Mouse (Mus musculus) MEL (cell line): ENCODE measurements around the gene Dand5. TPM values are rescaled to one million over a fixed set of nuclear protein-coding genes. Genes with fewer than 3 reads are reported as not detected.

Experiments used
- DNase-seq: peaks from one replicate; pipeline ENCODE4 v3.0.0; 2011; ENCODE audit warnings: low read depth, low spot score
- H3K27ac ChIP-seq: 2 replicates; pipeline ENCODE4 v1.5.1; 2012; ENCODE audit warnings: low read depth, mild to moderate bottlenecking, control low read depth, low read length, moderate library complexity; ENCODE audit not compliant: control insufficient read depth
- H3K27me3 ChIP-seq, 2 experiments: fragments of 150-350 bp in 1 of 2; sonication (generic) in 1 of 2; 2 replicates each; pipeline ENCODE4 v1.6.1; 2012; ENCODE audit warnings: low read length in 2 of 2, mild to moderate bottlenecking in 2 of 2, improper control_type of control experiment in 1 of 2, moderate library complexity in 1 of 2; ENCODE audit not compliant: insufficient read depth in 2 of 2, control insufficient read depth in 1 of 2
- H3K36me3 ChIP-seq, 2 experiments: 2 replicates each; pipeline ENCODE4 v1.6.1; 2012 to 2014; ENCODE audit warnings: low read length in 2 of 2, improper control_type of control experiment in 1 of 2, inconsistent platforms in 1 of 2, mild to moderate bottlenecking in 1 of 2; ENCODE audit not compliant: insufficient read depth in 2 of 2, control insufficient read depth in 1 of 2
- H3K4me1 ChIP-seq, 2 experiments: fragments of 150-350 bp in 1 of 2; sonication (generic) in 1 of 2; 2 replicates each; pipeline ENCODE4 v1.6.1; 2012; ENCODE audit warnings: low read length in 2 of 2, improper control_type of control experiment in 1 of 2, mild to moderate bottlenecking in 1 of 2; ENCODE audit not compliant: insufficient read depth in 2 of 2, control insufficient read depth in 1 of 2
- H3K4me3 ChIP-seq, 2 experiments: fragments of 150-350 bp in 1 of 2; sonication (generic) in 1 of 2; 2 replicates each; pipeline ENCODE4 v1.5.1; 2012; ENCODE audit warnings: low read depth in 2 of 2, low read length in 2 of 2, mild to moderate bottlenecking in 2 of 2, moderate library complexity in 2 of 2, control low read depth in 1 of 2, improper control_type of control experiment in 1 of 2; ENCODE audit not compliant: control insufficient read depth in 1 of 2, insufficient read depth in 1 of 2
- H3K79me2 ChIP-seq: 2 replicates; pipeline ENCODE4 v1.6.1; 2012; ENCODE audit warnings: mild to moderate bottlenecking, low read length, moderate library complexity; ENCODE audit not compliant: control insufficient read depth, poor library complexity, insufficient read depth
- H3K9ac ChIP-seq: 2 replicates; pipeline ENCODE4 v1.6.1; 2012; ENCODE audit warnings: low read depth, mild to moderate bottlenecking, control low read depth, low read length, moderate library complexity; ENCODE audit not compliant: control insufficient read depth, poor library complexity, severe bottlenecking
- H3K9me3 ChIP-seq: fragments of 150-350 bp; sonication (generic); replicated peaks from 2 replicates; pipeline ENCODE4 v1.6.1; 2012; ENCODE audit warnings: mild to moderate bottlenecking, low read length, improper control_type of control experiment, moderate library complexity; ENCODE audit not compliant: insufficient read depth
- BHLHE40 ChIP-seq: IDR thresholded peaks from 2 replicates; pipeline ENCODE4 v1.6.1; 2012; ENCODE audit warnings: low read depth, mild to moderate bottlenecking, inconsistent platforms, low read length, improper control_type of control experiment, borderline replicate concordance
- CHD2 ChIP-seq: IDR thresholded peaks from 2 replicates; pipeline ENCODE4 v1.6.1; 2011; ENCODE audit warnings: low read length, improper control_type of control experiment
- CTCF ChIP-seq, 3 experiments: IDR thresholded peaks in 2 of 3; conservative IDR thresholded peaks in 1 of 3; 2 replicates each; pipeline ENCODE4 v1.5.1; 2011 to 2012; ENCODE audit warnings: low read length in 3 of 3, low read depth in 2 of 3, mild to moderate bottlenecking in 2 of 3, improper control_type of control experiment in 1 of 3, inconsistent platforms in 1 of 3, mixed read lengths in 1 of 3, moderate library complexity in 1 of 3; ENCODE audit not compliant: control insufficient read depth in 1 of 3, insufficient read depth in 1 of 3, poor library complexity in 1 of 3, severe bottlenecking in 1 of 3
- E2F4 ChIP-seq: IDR thresholded peaks from 2 replicates; pipeline ENCODE4 v1.6.1; 2011; ENCODE audit warnings: low read depth, low read length, improper control_type of control experiment, borderline replicate concordance
- ELF1 ChIP-seq: IDR thresholded peaks from 2 replicates; pipeline ENCODE4 v1.6.1; 2014; ENCODE audit warnings: low read depth, mild to moderate bottlenecking, inconsistent platforms, low read length, improper control_type of control experiment, moderate library complexity
- EP300 ChIP-seq, 2 experiments: IDR thresholded peaks; 2 replicates each; pipeline ENCODE4 v1.6.1; 2011; ENCODE audit warnings: improper control_type of control experiment in 2 of 2, low read length in 2 of 2, low read depth in 1 of 2, mild to moderate bottlenecking in 1 of 2
- ETS1 ChIP-seq: IDR thresholded peaks from 2 replicates; pipeline ENCODE4 v1.6.1; 2012; ENCODE audit warnings: low read depth, mild to moderate bottlenecking, inconsistent platforms, low read length, improper control_type of control experiment, moderate library complexity
- GATA1 ChIP-seq: IDR thresholded peaks from 2 replicates; pipeline ENCODE4 v1.6.1; 2011; ENCODE audit warnings: low read depth, low read length, improper control_type of control experiment
- HCFC1 ChIP-seq: IDR thresholded peaks from 2 replicates; pipeline ENCODE4 v1.6.1; 2012; ENCODE audit warnings: low read depth, mild to moderate bottlenecking, inconsistent platforms, low read length, improper control_type of control experiment, moderate library complexity
- JUND ChIP-seq: IDR thresholded peaks from 2 replicates; pipeline ENCODE4 v1.6.1; 2011; ENCODE audit warnings: low read depth, mild to moderate bottlenecking, improper control_type of control experiment, low read length
- MAFK ChIP-seq: IDR thresholded peaks from 2 replicates; pipeline ENCODE4 v1.6.1; 2011; ENCODE audit warnings: low read depth, mild to moderate bottlenecking, low read length, improper control_type of control experiment, borderline replicate concordance
- MEF2A ChIP-seq: IDR thresholded peaks from 2 replicates; pipeline ENCODE4 v1.6.1; 2014; ENCODE audit warnings: low read depth, mild to moderate bottlenecking, inconsistent platforms, low read length, improper control_type of control experiment; ENCODE audit not compliant: poor library complexity, insufficient replicate concordance, severe bottlenecking; ENCODE audit errors: extremely low read depth
- MYB ChIP-seq: IDR thresholded peaks from 2 replicates; pipeline ENCODE4 v1.6.1; 2011; ENCODE audit warnings: mild to moderate bottlenecking, low read depth, low read length, improper control_type of control experiment
- NELFE ChIP-seq: IDR thresholded peaks from 2 replicates; pipeline ENCODE4 v1.6.1; 2011; ENCODE audit warnings: low read depth, low read length, improper control_type of control experiment
- POLR2AphosphoS2 ChIP-seq: IDR thresholded peaks from 2 replicates; pipeline ENCODE4 v1.6.1; 2011; ENCODE audit warnings: low read length, improper control_type of control experiment
- POLR2AphosphoS5 ChIP-seq: IDR thresholded peaks from 2 replicates; pipeline ENCODE4 v1.6.1; 2012; ENCODE audit warnings: low read depth, borderline replicate concordance, mild to moderate bottlenecking, inconsistent platforms, low read length, moderate library complexity, mixed read lengths
- RAD21 ChIP-seq: IDR thresholded peaks from 2 replicates; pipeline ENCODE4 v1.6.1; 2011; ENCODE audit warnings: mild to moderate bottlenecking, low read depth, low read length, improper control_type of control experiment
- SIN3A ChIP-seq: IDR thresholded peaks from 2 replicates; pipeline ENCODE4 v1.6.1; 2012; ENCODE audit warnings: low read length, improper control_type of control experiment, inconsistent platforms
- SMC3 ChIP-seq: IDR thresholded peaks from 2 replicates; pipeline ENCODE4 v1.6.1; 2011; ENCODE audit warnings: low read depth, low read length, improper control_type of control experiment
- TAL1 ChIP-seq: IDR thresholded peaks from 2 replicates; pipeline ENCODE4 v1.6.1; 2012; ENCODE audit warnings: mild to moderate bottlenecking, inconsistent platforms, low read length, moderate library complexity, mixed read lengths
- TBP ChIP-seq: IDR thresholded peaks from 2 replicates; pipeline ENCODE4 v1.8.0; 2011; ENCODE audit warnings: low read depth, low read length, improper control_type of control experiment
- UBTF ChIP-seq: IDR thresholded peaks from 2 replicates; pipeline ENCODE4 v1.6.1; 2012; ENCODE audit warnings: low read depth, mild to moderate bottlenecking, inconsistent platforms, low read length, improper control_type of control experiment, moderate library complexity, borderline replicate concordance; ENCODE audit not compliant: insufficient read depth
- USF1 ChIP-seq: IDR thresholded peaks from 2 replicates; pipeline ENCODE4 v1.6.1; 2014; ENCODE audit warnings: low read depth, mild to moderate bottlenecking, inconsistent platforms, low read length, improper control_type of control experiment, moderate library complexity
- USF2 ChIP-seq, 2 experiments: IDR thresholded peaks; 2 replicates each; pipeline ENCODE4 v1.6.1; 2011 to 2012; ENCODE audit warnings: improper control_type of control experiment in 2 of 2, low read length in 2 of 2, borderline replicate concordance in 1 of 2, inconsistent platforms in 1 of 2, low read depth in 1 of 2, mild to moderate bottlenecking in 1 of 2; ENCODE audit not compliant: insufficient read depth in 1 of 2
- ZKSCAN1 ChIP-seq: IDR thresholded peaks from 2 replicates; pipeline ENCODE4 v1.6.1; 2012; ENCODE audit warnings: low read depth, mild to moderate bottlenecking, inconsistent platforms, low read length, improper control_type of control experiment, moderate library complexity
- ZMIZ1 ChIP-seq: IDR thresholded peaks from 2 replicates; pipeline ENCODE4 v1.6.1; 2012; ENCODE audit warnings: low read depth, mild to moderate bottlenecking, inconsistent platforms, low read length, improper control_type of control experiment, moderate library complexity
- polyA plus RNA-seq, 2 experiments: library from polyadenylated mRNA; stranded (reverse) in 1 of 2; unstranded in 1 of 2; fragments of >175 nt in 1 of 2; fragments of >200 nt in 1 of 2; gene quantifications; 2 replicates each; pipeline versions ENCODE4 v1.2.1 to v1.2.4; 2012; ENCODE audit warnings: low replicate concordance in 2 of 2, low read depth in 1 of 2; ENCODE audit not compliant: insufficient read length in 2 of 2, insufficient read depth in 1 of 2, missing spikeins in 1 of 2
- total RNA-seq: library from RNA; depleted of rRNA; stranded (reverse); fragments of 300-350 nt; gene quantifications from 2 replicates; pipeline ENCODE4 v1.2.3, GENCODE M21; 2012

The Dand5 gene
- total and polyA plus RNA-seq, 3 experiments = 1.7 to 2.2 TPM; not detected in 1

GRCm38 (mm10) chr8:84782680-84783079 is 39.9 kb downstream of the Dand5 start:
- H3K36me3 ChIP-seq = no peaks in the 10 kb centered on the region; a peak in 1 of 4 replicates
- no peaks in the 10 kb centered on the region for H3K4me1 ChIP-seq
- no peak overlapping the region for H3K9ac ChIP-seq
- DNase-seq = no peak
- no peak for TF ChIP-seq ZKSCAN1
- TF ChIP-seq MYB = no peak
- TF ChIP-seq POLR2AphosphoS5 = no peak
- TF ChIP-seq EP300 (IDR thresholded peaks at IDR 0.05; ENCODE audit: low read depth in 1 of 2, low read length in 2 of 2) = no peak
- no peak for TF ChIP-seq USF2 (IDR thresholded peaks at IDR 0.05; ENCODE audit: borderline replicate concordance in 1 of 2, insufficient read depth in 1 of 2, low read depth in 1 of 2, low read length in 2 of 2)
- TF ChIP-seq GATA1 = no peak
- TF ChIP-seq NELFE = no peak
- TF ChIP-seq E2F4 = no peak
- TF ChIP-seq SMC3 = no peak
- TF ChIP-seq POLR2AphosphoS2 = no peak
- no peak for TF ChIP-seq BHLHE40
- TF ChIP-seq MEF2A = no peak
- TF ChIP-seq CHD2 = no peak
- peaks cover 2% of the 10 kb centered on the region; the same call in 1 of the 2 replicates for H3K79me2 ChIP-seq
- H3K27ac ChIP-seq = no peak overlapping the region
- no peak overlapping the region for H3K4me3 ChIP-seq
- no peaks in the 10 kb centered on the region for H3K9me3 ChIP-seq
- H3K27me3 ChIP-seq = no peaks in the 10 kb centered on the region

GRCm38 (mm10) chr8:84781686-84782505 is 40.7 kb downstream of the Dand5 start:
- no peaks in the 10 kb centered on the region for H3K79me2 ChIP-seq
- TF ChIP-seq ZKSCAN1 (no peak), RAD21 (no peak), UBTF (no peak), ETS1 (no peak), ZMIZ1 (no peak), CTCF (IDR thresholded peaks at IDR 0.05 in 2 of 3, conservative IDR thresholded peaks at IDR 0.05 in 1 of 3; ENCODE audit: control insufficient read depth in 1 of 3, insufficient read depth in 1 of 3, low read depth in 2 of 3, low read length in 3 of 3, poor library complexity in 1 of 3, severe bottlenecking in 1 of 3) (no peak), ELF1 (no peak), GATA1 (no peak), HCFC1 (no peak), USF1 (no peak), SIN3A (no peak), TAL1 (no peak), JUND (no peak), TBP (no peak), SMC3 (no peak), USF2 (IDR thresholded peaks at IDR 0.05; ENCODE audit: borderline replicate concordance in 1 of 2, insufficient read depth in 1 of 2, low read depth in 1 of 2, low read length in 2 of 2) (no peak), MAFK (no peak), EP300 (IDR thresholded peaks at IDR 0.05; ENCODE audit: low read depth in 1 of 2, low read length in 2 of 2) (no peak)
- H3K27ac ChIP-seq = no peak overlapping the region
- H3K36me3 ChIP-seq = no peaks in the 10 kb centered on the region; a peak in 1 of 4 replicates
- no peaks in the 10 kb centered on the region for H3K4me1 ChIP-seq
- DNase-seq = no peak
- no peak overlapping the region for H3K4me3 ChIP-seq
- no peaks in the 10 kb centered on the region for H3K9me3 ChIP-seq
- H3K27me3 ChIP-seq = no peaks in the 10 kb centered on the region
- H3K9ac ChIP-seq = no peak overlapping the region
